Mouse (Mus musculus) brain, embryonic 14.5 days (tissue): ENCODE results near the gene Nostrin. TPM values are rescaled to one million over a fixed set of nuclear protein-coding genes. Genes with fewer than 3 reads are reported as not detected.
A peak's percentile ranks its signal among the peaks of the same experiment; 100 is the strongest.

Experiments
- DNase-seq: peaks from one replicate; pipeline ENCODE4 v3.0.0-alpha.2; 2011; ENCODE audit warnings: low read depth
- CTCF ChIP-seq: fragments of 200-500 bp; IDR thresholded peaks from 2 replicates; pipeline ENCODE4 v1.5.1; 2012; ENCODE audit warnings: inconsistent platforms, mild to moderate bottlenecking, moderate library complexity, borderline replicate concordance; ENCODE audit not compliant: insufficient read depth, insufficient read length; ENCODE audit errors: extremely low read depth
- POLR2A ChIP-seq: fragments of 200-500 bp; IDR thresholded peaks from 2 replicates; pipeline ENCODE4 v1.6.1; 2012; ENCODE audit warnings: mild to moderate bottlenecking, inconsistent platforms, borderline replicate concordance; ENCODE audit not compliant: poor library complexity, insufficient read depth, insufficient read length, severe bottlenecking; ENCODE audit errors: extremely low read depth
- polyA plus RNA-seq: library from polyadenylated mRNA; depleted of rRNA; stranded (reverse); fragments of >200 nt; gene quantifications from 2 replicates; pipeline ENCODE4 v1.2.3, GENCODE M21; 2012; rRNA removed

Nostrin gene
- polyA plus RNA-seq, 1 experiment = 0.63 TPM

GRCm38 (mm10) chr2:69234976-69235678 lies 99.5 kb downstream of the Nostrin start:
- DNase-seq = peak; percentile 94
- no peak for TF ChIP-seq POLR2A
- no peak for TF ChIP-seq CTCF

Other genes with a start within 250 kb of the Nostrin start
- gene Spc25, start 70.4 kb downstream of the Nostrin start, polyA plus RNA-seq = 22.3 and 37.1 TPM in 2 replicates
- gene G6pc2, start 75.3 kb downstream of the Nostrin start, polyA plus RNA-seq = 0.08 and 0.18 TPM in 2 replicates
- gene Abcb11, start 206.8 kb downstream of the Nostrin start, polyA plus RNA-seq = 0.04 and 0.11 TPM in 2 replicates
- not detected in 2 replicates for gene Dhrs9, start 244.6 kb downstream of the Nostrin start, polyA plus RNA-seq